Mouse (Mus musculus) urinary bladder, postnatal 25 days (tissue): ENCODE results near the gene Nlrp6.

Source experiments
- DNase-seq: peaks from one replicate; pipeline ENCODE4 v3.0.0; 2022; ENCODE audit warnings: low spot score

The Nlrp6 gene

DNA sequence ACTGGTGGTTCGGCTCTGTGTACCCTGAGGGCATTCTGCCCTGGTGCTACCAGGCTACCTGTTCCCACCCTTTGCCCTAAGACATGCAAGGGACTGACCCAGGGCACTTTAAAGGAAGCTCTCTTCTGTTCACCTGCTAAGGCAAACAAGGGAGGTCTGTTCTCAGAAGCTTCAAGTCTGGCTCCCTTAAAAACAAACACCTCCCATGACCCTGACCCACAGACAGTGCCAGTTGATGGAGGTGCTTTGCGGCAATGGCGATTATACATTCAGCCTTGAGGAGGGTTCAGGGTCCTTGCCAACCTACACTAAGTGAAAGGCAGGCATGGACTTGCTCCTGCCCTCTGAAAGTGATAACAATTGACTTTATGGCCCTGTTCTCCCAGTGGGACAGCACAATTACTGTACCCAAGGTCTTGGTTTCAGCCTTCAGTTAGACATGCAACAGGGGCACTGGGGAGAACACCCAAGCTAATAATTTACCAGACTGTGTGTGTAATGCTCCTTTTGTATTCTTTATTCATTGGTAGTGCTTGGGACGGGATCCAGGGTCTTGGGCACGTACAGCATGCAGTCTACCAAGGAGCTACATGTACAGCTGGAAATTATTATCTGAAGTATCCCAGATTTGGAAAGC lies 7.7 kb upstream of the Nlrp6 start:
- DNase-seq, result no peak

DNA sequence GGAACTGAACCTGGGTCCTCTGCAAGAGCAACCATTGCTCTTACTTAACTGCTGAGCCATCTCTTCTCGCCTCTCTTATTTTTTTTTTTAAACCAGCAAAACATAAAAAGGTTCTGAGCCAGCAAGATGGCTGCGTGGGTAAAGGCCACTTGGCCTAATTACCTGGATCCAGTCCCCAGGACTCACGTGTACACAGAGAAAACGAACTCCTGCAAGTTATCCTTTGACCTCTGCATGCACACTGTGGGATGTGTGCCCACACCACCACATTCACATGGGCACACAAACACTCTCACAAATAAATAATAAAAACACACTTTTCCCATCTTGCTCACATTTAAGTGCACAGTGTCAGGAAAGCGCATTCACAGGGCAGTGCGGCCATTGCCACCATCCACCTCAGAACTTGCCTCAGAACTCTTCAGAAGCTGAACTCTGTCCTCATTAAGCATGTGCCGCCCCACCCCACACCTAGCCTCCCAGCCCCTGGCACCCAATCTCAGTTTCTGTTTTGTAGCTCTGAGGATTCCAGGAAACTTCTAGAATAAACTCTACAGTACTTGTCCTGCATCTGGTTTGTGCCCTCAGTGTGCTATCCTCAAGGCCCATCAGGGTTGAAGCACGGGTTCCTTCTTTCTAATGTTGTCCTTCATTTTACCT lies 6.5 kb upstream of the Nlrp6 start:
- no peak for DNase-seq

DNA sequence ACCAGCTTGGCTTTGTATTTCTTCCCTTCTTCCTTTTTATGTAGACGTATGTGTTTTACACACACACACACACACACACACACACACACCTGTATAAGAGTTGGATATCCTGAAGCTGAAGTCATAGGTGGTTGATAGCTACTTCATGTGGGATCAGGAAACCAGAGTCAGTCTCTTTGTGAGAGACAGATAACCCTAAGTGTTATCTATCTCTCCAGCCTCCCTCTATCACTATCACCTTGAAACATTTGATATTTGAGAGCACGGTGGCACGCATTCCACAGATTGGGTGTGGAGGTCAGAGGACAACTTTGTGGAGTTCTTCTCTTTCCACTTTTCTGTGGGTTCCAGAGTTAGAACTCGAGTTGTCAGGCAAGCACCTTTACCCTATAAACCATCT lies 791 bp upstream of the Nlrp6 start:
- DNase-seq, result no peak

DNA sequence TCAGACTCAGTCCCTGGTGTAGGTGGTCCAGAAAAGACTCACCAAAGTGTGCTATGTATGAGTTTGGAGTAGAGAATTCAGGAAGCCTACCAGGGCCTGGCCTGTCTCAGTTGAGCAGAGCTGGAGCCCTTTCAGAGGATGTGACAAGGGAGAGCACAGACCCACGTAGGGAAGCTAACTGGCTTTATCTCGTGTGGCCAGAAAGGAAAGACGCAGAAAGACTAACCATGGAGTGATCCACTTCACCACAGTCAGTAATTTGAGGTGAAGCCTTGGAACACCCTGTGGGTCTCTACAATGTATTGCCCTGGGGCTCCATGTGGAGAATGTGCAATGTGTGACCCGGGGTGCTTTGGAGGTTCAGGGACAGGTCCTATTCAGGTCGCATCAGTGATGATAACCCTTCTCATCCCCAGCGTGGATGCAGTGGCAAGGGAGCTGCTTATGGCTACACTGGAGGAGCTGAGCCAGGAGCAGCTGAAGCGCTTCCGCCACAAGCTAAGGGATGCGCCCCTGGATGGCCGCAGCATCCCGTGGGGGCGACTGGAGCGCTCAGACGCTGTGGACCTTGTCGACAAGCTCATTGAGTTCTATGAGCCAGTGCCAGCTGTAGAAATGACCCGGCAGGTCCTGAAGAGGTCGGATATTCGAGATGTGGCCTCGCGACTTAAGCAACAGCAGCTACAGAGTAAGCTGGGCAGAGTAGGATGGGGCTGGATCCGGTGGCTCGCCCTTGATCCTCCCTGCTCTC lies 698 bp downstream of the Nlrp6 start:
- no peak for DNase-seq

DNA sequence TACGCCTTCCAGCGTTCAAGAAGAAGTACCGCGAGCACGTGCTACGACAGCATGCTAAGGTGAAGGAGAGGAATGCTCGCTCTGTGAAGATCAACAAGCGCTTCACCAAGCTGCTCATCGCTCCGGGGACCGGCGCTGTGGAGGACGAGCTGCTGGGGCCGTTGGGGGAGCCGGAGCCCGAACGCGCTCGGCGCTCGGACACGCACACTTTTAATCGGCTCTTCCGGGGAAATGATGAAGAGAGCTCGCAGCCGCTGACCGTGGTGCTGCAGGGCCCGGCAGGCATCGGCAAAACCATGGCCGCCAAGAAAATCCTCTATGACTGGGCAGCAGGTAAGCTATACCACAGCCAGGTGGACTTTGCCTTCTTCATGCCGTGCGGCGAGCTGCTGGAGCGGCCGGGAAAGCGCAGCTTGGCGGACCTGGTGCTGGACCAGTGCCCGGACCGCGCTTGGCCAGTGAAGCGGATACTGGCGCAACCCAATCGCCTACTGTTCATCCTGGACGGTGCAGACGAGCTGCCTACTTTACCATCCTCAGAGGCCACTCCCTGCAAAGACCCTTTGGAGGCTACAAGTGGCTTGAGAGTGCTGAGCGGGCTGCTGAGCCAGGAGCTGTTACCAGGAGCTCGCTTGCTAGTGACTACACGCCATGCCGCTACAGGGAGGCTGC lies 1.8 kb downstream of the Nlrp6 start:
- DNase-seq, result no peak

DNA sequence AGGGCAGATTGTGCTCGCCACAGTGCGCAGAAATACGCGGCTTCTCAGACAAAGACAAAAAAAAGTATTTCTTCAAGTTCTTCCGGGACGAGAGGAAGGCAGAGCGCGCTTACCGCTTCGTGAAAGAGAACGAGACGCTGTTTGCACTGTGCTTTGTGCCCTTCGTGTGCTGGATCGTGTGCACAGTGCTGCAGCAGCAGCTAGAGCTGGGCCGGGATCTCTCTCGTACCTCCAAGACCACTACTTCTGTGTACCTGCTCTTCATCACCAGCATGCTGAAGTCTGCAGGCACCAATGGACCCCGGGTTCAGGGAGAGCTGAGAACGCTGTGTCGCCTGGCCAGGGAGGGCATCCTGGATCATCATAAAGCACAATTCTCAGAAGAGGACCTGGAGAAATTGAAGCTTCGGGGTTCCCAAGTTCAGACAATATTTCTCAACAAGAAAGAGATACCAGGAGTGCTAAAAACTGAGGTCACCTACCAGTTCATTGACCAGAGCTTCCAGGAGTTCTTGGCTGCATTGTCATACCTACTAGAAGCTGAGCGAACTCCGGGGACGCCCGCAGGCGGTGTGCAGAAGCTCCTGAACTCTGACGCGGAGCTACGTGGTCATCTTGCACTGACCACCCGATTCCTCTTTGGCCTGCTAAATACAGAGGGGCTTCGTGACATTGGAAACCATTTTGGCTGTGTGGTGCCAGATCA lies 2.5 kb downstream of the Nlrp6 start:
- no peak for DNase-seq

DNA sequence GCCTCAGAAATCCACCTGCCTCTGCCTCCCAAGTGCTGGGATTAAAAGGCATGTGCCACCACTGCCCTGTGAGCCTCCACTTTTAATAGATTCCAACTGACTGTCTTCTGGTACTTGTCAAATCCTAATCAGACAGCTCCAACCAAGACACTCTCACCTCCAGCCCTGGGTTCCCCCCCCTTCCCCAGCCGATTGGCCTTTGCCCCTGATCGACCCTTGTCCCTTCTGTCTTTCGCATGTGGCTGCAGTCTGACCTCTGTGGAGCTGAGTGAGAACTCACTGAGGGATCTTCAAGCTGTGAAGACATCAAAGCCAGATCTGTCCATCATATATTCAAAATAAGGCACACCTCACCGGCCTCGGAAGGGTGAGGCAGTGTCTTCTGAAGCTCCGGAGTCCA lies 6.5 kb downstream of the Nlrp6 start:
- no peak for DNase-seq

DNA sequence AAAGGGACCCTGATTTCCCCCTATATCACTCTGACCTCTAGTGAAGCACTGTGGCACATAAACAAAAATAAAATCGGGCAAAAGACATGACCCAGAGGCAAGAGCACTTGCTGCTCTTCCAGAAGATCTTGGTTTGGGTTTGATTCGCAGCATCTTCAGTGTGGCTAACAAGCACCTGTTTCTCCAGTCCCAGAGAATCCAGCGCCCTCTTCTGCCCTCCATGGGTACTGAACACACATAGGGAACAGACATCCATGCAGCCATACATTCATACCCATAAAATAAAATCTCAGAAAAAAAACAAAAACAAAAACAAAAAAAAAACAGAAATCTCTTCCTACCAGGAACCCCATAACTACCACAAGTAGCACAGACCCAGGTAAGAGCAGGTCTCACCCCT lies 17.7 kb downstream of the Nlrp6 start:
- no peak for DNase-seq

DNA sequence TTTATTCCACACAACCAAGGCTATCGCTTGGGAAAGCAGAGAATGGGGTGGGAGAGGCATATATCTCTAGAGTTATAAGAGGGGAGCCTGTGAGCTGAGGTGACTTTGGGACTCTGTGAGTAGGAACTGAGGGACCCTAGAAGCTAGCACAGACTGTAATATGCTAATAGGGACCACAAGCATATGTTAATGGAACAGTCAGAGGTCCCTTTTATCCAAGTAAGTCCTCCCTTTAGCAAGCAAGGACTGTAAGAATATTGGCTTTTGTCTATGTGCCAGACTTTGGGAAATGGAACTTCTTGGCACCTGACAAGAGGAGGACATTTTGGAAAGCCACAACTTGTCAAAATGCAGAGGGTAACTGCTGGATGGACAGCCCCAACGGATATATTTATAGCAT lies 18.2 kb downstream of the Nlrp6 start:
- DNase-seq, result no peak

DNA sequence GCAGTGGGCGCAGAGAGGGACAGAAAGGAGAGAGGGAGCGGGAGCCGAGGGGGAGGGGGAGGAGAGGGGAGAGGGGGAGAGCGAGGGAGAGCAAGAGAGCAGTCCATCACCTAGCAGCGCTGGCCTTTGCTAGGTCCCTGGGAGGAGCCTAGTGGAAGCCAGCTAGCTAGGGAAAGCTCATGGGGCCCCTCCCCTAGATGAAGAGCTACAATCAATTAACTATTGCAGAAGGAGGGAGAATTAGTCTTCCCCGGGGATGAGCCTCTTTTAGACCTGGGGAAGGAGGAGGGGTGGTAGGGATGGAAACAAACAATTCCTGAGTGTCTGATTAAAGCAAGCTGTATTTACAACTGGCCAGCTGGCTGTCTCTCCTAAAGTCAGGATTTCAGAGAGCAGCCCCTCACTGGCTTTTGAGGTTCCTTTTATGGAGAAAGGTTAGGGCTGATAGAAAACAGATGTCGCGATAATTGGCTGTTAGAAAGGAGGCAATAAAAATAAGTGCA lies 19.0 kb downstream of the Nlrp6 start:
- DNase-seq, result no peak

DNA sequence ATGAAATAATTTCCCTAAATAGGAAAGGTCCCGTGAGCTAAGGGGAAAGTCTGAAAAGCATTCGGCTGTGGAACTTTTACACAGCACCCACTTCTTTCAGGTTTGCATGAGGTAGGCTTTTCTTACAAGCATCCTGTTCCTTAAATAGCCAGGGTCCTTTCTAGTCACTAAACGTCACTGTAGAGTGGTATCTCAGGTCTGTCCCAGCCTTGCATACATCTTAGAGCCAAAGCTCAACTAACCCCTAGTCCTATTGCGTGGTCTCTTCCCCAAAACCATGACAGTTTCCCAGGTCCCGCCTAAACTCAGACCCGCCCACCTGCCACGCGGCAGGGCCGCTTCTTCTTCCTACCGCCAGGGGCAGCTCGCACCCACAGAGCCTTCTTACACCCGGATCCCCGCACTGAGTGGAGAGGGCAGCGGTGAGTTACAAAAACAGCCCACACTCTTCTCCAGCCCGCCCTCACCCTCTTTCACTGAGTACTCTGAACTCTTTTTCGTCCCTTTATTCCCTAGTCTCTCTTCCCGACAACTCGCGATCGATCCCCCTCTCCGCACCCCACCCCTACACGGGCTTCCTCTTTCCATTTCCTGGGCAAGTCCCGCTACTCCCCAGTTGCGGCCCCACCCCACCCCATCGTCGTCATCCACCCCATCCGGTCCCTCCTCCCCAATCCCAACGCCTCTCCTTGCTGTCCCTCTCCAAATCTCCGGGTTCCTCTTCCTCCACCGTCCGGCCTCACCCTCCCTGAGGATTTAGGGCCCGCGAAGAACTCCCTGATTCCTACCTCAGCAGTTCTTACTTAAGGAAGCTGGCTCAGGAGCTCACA lies 20.7 kb downstream of the Nlrp6 start, which contains the start of gene Pgghg:
Gene Pgghg (plus strand): TSS at position 170 of the 830 bp plus-strand sequence.
- peak; percentile 78 for DNase-seq

DNA sequence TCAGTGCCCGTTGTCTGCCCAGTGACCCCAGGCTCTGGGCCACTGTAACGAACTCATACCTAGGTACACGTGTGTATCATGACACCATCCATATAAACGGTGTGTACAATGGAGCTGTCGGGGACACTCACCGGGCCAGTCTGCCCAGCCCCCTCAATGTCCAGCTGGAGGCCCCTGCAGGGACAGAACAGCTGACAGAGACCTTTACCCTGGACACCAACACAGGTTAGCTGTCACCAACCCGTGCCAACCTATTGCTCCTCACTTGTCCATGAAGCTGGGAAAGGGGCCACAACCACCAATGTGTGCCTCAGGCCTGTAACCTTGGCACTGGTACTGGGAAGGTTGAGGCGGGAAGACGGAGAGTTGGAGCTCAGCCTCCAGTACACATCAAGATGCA lies 21.6 kb downstream of the Nlrp6 start:
- DNase-seq, result no peak

DNA sequence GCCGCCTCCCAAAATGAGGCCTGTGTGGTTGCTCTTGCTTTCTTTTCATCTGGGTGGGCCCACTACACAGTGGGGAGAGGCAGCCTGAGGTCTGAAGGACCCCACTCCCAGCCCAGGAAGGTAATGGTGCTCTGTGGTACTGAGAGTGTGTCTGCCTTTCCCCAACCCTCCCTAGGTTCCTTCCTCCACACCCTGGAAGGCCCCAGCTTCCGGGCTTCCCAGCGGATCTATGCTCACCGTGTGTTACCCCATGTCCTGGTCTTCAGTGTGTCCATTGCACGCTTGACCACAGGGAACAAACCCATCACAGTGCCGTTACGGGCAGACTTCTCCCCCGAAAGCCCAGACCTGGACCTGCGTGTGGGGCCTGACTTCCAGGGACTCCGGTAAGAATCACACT lies 22.1 kb downstream of the Nlrp6 start:
- no peak for DNase-seq

DNA sequence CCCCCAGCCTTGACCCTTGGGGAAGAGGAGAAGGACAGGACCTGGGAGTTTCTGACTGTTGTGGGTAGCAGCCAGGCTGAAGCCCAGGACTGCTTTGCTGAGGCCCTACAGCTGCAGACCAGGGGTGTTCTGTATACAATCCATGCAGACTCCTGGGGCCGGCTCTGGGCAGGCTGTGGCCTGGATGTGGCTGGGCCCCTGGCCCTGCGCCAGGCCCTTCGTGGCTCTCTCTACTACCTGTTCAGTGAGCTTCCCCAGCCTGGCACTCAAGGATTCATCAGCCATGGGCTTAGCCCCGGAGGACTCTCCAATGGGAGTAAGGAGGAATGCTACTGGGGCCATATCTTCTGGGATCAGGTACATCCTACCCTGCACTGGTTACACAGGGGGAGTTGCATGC lies 22.7 kb downstream of the Nlrp6 start:
- no peak for DNase-seq

DNA sequence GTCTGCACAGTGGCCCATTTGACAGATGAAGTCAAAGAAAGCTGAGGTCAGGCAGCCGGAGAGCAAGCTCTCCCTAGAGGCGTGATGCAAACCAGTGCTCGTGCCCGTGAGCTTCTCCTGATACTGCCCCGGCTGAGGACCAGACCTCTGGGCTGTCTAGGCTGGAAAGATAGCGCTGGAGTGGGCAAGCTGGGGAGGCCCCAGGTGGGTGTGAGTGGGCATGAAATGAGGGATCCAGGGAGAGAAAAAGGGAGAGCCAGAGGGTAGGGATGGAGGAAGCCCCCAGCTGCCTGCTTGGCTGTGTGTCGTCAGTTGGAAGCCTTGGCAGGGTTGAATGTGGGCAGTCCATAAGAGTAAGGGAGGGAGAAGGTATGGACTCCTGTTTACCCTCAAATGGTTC lies 23.5 kb downstream of the Nlrp6 start:
- no peak for DNase-seq

DNA sequence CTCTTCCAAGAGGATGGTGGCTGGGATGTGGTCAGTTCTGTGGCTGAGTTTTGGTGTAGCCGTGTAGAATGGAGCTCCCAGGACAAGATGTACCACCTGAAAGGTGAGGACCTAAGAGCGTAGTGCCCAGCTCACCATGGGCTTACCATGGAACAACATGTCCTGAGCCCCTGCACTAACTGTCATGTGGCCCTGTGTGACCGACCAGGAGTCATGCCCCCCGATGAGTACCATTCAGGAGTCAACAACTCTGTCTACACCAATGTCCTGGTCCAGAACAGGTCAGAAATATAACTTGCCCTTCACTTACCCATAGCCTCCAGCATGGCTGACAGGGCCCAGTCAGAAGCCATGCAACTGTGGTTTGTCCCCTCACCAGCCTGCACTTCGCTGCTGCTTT lies 24.5 kb downstream of the Nlrp6 start:
- no peak for DNase-seq

DNA sequence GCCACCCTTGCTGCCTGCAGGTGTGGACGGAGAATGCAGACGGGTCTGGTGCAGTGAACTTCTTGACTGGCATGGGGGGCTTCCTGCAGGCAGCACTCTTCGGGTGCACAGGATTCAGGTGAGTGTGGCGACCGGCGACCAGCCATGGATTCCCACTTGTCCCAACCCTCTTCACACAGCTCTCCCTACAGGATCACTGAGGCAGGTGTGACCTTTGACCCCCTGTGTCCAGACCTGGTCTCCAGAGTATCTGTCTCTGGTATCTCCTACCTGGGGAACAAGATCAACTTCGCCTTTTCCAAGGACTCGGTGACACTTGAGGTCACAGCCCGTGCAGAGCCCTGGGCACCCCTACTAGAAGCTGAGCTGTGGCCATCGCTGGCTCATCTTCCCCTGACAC lies 25.6 kb downstream of the Nlrp6 start:
- DNase-seq, result no peak

DNA sequence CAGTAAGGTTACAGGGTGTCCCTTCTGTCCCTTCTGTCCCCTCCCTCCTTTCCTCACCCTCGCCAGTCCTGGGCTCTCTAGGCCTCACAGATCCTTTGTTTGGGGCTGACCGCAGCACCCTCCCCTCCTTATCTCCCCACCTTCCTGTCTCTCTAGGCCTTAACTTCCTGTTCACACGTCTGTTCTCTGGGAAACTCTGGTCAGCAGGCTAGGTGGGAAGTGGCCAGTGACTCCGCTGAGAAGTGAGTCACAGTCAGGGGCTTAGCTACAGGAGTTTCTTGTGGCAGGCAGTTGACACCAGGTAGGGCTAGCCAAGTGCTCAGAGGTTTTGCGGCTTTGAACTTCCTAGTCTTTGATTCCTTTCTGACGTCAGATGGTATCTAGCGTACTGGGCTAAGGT lies 26.3 kb downstream of the Nlrp6 start:
- no peak for DNase-seq

DNA sequence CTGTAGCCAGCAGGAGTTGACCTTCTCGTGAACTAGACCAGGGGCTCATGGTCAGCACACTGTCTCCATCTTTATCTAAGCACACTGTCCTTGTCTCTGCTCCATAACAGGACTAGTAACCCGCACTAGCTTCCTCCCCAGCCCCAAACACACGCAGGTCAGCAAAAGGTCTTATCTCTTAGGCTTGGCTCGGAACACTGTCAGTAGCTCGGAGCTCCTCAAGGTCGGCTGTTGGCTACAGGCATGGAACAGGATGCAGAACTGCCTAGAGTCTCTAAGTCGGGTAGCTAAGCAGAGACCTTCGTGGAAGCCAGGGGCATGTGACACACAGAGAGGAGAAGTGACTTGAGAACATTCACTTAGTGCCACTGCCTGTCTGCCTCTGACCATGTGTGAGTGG lies 27.5 kb downstream of the Nlrp6 start:
- no peak for DNase-seq

DNA sequence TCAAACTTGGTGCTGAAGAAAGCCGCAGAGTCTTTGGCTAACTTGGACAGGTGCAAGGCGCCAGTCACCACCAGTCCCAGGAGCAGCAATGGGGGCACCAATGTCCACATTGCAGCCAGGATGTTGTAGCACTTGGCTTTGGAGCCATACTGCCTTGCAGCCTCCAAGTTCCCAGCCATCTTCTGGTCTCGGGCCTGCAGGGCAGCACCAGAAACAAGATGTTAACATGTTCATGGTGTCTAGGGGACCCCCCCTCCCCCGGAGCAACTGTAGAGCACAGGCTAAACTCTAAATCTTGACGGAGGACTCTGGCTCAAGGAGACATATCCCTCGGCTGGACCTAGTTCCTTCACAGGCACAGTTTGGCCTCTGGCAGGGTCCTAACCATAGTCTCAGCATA lies 28.6 kb downstream of the Nlrp6 start:
- DNase-seq, result no peak
